Mouse (Mus musculus): ENCODE measurements around the gene Klf17. TPM values are rescaled to one million over a fixed set of nuclear protein-coding genes. Genes with fewer than 3 reads are reported as not detected.

The Klf17 gene
- polyA plus RNA-seq, 1 experiment, result 0.04 TPM

Other genes with a start within 250 kb of the Klf17 start
- 190 and 194 TPM in 2 replicates for gene Eri3, start 215.3 kb downstream of the Klf17 start, polyA plus RNA-seq (2012; rRNA removed)
- 45.9 and 47.8 TPM in 2 replicates for gene Dmap1, start 83.4 kb downstream of the Klf17 start, polyA plus RNA-seq (2012; rRNA removed)
- not detected in 2 replicates for gene Gm12845, start 41.2 kb downstream of the Klf17 start, polyA plus RNA-seq (2012; rRNA removed)
- 79.0 and 93.0 TPM in 2 replicates for gene Slc6a9, start 68.9 kb upstream of the Klf17 start, polyA plus RNA-seq (2012; rRNA removed)
- 2.1 and 2.9 TPM in 2 replicates for gene Ccdc24, start 106.9 kb upstream of the Klf17 start, polyA plus RNA-seq (2012; rRNA removed)
- 106 and 118 TPM in 2 replicates for gene B4galt2, start 117.8 kb upstream of the Klf17 start, polyA plus RNA-seq (2012; rRNA removed)
- 722 and 766 TPM in 2 replicates for gene Atp6v0b, start 121.7 kb upstream of the Klf17 start, polyA plus RNA-seq (2012; rRNA removed)
- gene Dph2, start 126.4 kb upstream of the Klf17 start, polyA plus RNA-seq (2012; rRNA removed), result 12.8 and 13.5 TPM in 2 replicates
- gene Ipo13, start 149.4 kb upstream of the Klf17 start, polyA plus RNA-seq (2012; rRNA removed), result 202 and 211 TPM in 2 replicates
- 4.3 TPM in 2 replicates for gene Artn, start 164.1 kb upstream of the Klf17 start, polyA plus RNA-seq (2012; rRNA removed)

Data from frontal cortex, adult 2 months (tissue).